ENCODE assay signal across 25 mouse cellular contexts in genomic region chr4:100503337-100503736, GRCm38 (mm10). TPM values are rescaled to one million over a fixed set of nuclear protein-coding genes. Genes with fewer than 3 reads are reported as not detected.
"Had no signal": no experiment of that assay in that cellular context is flagged by ENCODE, and none has a peak within 500 bp of the region (broad histone marks: within the 10 kb centered on the region; RNA-seq: fewer than 3 reads in every experiment).

No protein-coding gene starts in this region.

- DNase-seq: kidney, adult 11 months; kidney, adult 8-10 months; kidney, postnatal 14 days; kidney, postnatal 4 days; liver, embryonic 13.5 days; lung, adult 2 months; lung, postnatal 14 days; lung, postnatal 4 days; retina, postnatal 1 day; right cerebral cortex, postnatal 25 days; spleen, adult 18-20 months; thymus, postnatal 25 days had no signal

- H3K4me3 ChIP-seq: liver, embryonic 13.5 days; megakaryocyte, embryonic 14.5 days; midbrain, embryonic 10.5 days; midbrain, embryonic 13.5 days; myocyte; neural tube, embryonic 13.5 days; stomach, embryonic 15.5 days had no signal

- H3K4me2 ChIP-seq: liver, embryonic 13.5 days; midbrain, embryonic 13.5 days; neural tube, embryonic 13.5 days; stomach, embryonic 15.5 days had no signal

- H3K4me1 ChIP-seq: liver, embryonic 13.5 days; megakaryocyte, embryonic 14.5 days; midbrain, embryonic 10.5 days; midbrain, embryonic 13.5 days; neural tube, embryonic 13.5 days; stomach, embryonic 15.5 days had no signal

- H3K27ac ChIP-seq: liver, embryonic 13.5 days; midbrain, embryonic 10.5 days; midbrain, embryonic 13.5 days; neural tube, embryonic 13.5 days; stomach, embryonic 15.5 days had no signal

- H3K27me3 ChIP-seq: liver, embryonic 13.5 days; megakaryocyte, embryonic 14.5 days; midbrain, embryonic 13.5 days; neural tube, embryonic 13.5 days; stomach, embryonic 15.5 days had no signal

- H3K36me3 ChIP-seq: liver, embryonic 13.5 days; midbrain, embryonic 10.5 days; midbrain, embryonic 13.5 days; neural tube, embryonic 13.5 days; stomach, embryonic 15.5 days had no signal

- H3K9me3 ChIP-seq: neural tube, embryonic 13.5 days; stomach, embryonic 15.5 days had no signal

- H3K9ac ChIP-seq: liver, embryonic 13.5 days; midbrain, embryonic 13.5 days; neural tube, embryonic 13.5 days; stomach, embryonic 15.5 days had no signal

- ATAC-seq: midbrain, embryonic 13.5 days; midbrain, embryonic 16.5 days had no signal

RNA-seq across cellular contexts. Expression of gene Ube2u, which starts 24.7 kb away (rescaled TPM):
- total RNA-seq: layer of hippocampus, adult 18-20 months; layer of hippocampus, postnatal 25 days; left cerebral cortex, adult 18-20 months; left cerebral cortex, postnatal 36 days; monocyte, adult 5-6 weeks; neutrophil, adult 5-6 weeks had no signal
- polyA plus RNA-seq: lung, adult 2 months; myocyte had no signal
